Mouse (Mus musculus) C2C12 (cell line): Measurements from ENCODE around the gene Slc17a7.

ENCODE experiments used
- CTCF ChIP-seq: IDR thresholded peaks from one replicate; pipeline ENCODE4 v1.5.1; 2011; ENCODE audit not compliant: control insufficient read depth, insufficient read depth, insufficient read length
- FOSL1 ChIP-seq: IDR thresholded peaks from one replicate; pipeline ENCODE4 v1.8.0; 2011; ENCODE audit warnings: mild to moderate bottlenecking, low read length; ENCODE audit not compliant: poor library complexity, insufficient read depth, severe bottlenecking
- MYOD1 ChIP-seq: IDR thresholded peaks from one replicate; pipeline ENCODE4 v1.6.1; 2011; ENCODE audit warnings: low read depth; ENCODE audit not compliant: control insufficient read depth, insufficient read length
- USF1 ChIP-seq: IDR thresholded peaks from one replicate; pipeline ENCODE4 v1.6.1; 2011; ENCODE audit warnings: low read depth, mild to moderate bottlenecking, control low read depth, moderate library complexity

- no peak for TF ChIP-seq CTCF
- TF ChIP-seq USF1 = no peak
- TF ChIP-seq MYOD1 = no peak
- no peak for TF ChIP-seq FOSL1
These were observed 8.2 kb upstream of the Slc17a7 start for GRCm38 (mm10) chr7:45155590-45155989.
